Mouse (Mus musculus): ENCODE results near the gene Nab2. TPM values are rescaled to one million over a fixed set of nuclear protein-coding genes. Genes with fewer than 3 reads are reported as not detected.

Gene Nab2
- polyA plus RNA-seq, 1 experiment from 2014 or later = 19.8 TPM

GRCm38 (mm10) chr10:127675859-127676398 lies 7.6 kb upstream of the Nab2 start:
- WGBS = 49% methylated on average over 5 of the region's 5 CpGs
- peak overlapping the region; percentile 42 for H3K4me3 ChIP-seq (ENCODE audit: low read length)

GRCm38 (mm10) chr10:127674794-127675522 lies 6.6 kb upstream of the Nab2 start:
- Histone ChIP-seq H3K9me3 (ENCODE audit: control insufficient read depth, low read length) (no peaks in the 10 kb centered on the region), H3K27me3 (ENCODE audit: control insufficient read depth, insufficient read depth, low read length) (no peaks in the 10 kb centered on the region), H3K4me3 (ENCODE audit: low read length) (no peak overlapping the region), H3K27ac (ENCODE audit: low read depth, low read length) (no peak overlapping the region), H3K4me1 (ENCODE audit: control insufficient read depth, insufficient read depth, low read length) (0 out of 2 replicates have a peak, but pooled peaks cover 1% of the 10 kb centered on the region), H3K36me3 (ENCODE audit: control insufficient read depth, insufficient read depth, low read length) (no peaks in the 10 kb centered on the region), H3K4me2 (replicated peaks; ENCODE audit: low read depth, low read length) (no peak overlapping the region), H3K9ac (ENCODE audit: low read depth, low read length) (no peak overlapping the region)
- no peak for ATAC-seq (ENCODE audit: low FRiP score, low TSS enrichment)
- 88% methylated on average over 8 of the region's 8 CpGs for WGBS

More at GRCm38 (mm10) chr10:127675859-127676398, 7.6 kb upstream of the Nab2 start:
- no peaks in the 10 kb centered on the region for H3K36me3 ChIP-seq (ENCODE audit: control insufficient read depth, insufficient read depth, low read length)
- H3K9me3 ChIP-seq (ENCODE audit: control insufficient read depth, low read length) = no peaks in the 10 kb centered on the region
- H3K4me1 ChIP-seq (ENCODE audit: control insufficient read depth, insufficient read depth, low read length) = no peaks in the 10 kb centered on the region
- H3K27ac ChIP-seq (ENCODE audit: low read depth, low read length) = no peak overlapping the region
- H3K27me3 ChIP-seq (ENCODE audit: control insufficient read depth, insufficient read depth, low read length) = no peaks in the 10 kb centered on the region
- peak overlapping the region; percentile 52 for H3K9ac ChIP-seq (ENCODE audit: low read depth, low read length)
- peak overlapping the region; percentile 53 for H3K4me2 ChIP-seq (replicated peaks; ENCODE audit: low read depth, low read length)
- no peak for ATAC-seq (ENCODE audit: low FRiP score, low TSS enrichment)

- peaks cover 4% of the 10 kb centered on the region for H3K4me1 ChIP-seq (ENCODE audit: control insufficient read depth, insufficient read depth, low read length)
- ATAC-seq (ENCODE audit: low FRiP score, low TSS enrichment) = no peak
- no peak overlapping the region for H3K27ac ChIP-seq (ENCODE audit: low read depth, low read length)
- no peaks in the 10 kb centered on the region for H3K27me3 ChIP-seq (ENCODE audit: control insufficient read depth, insufficient read depth, low read length)
- no peak overlapping the region for H3K4me3 ChIP-seq (ENCODE audit: low read length)
- H3K9ac ChIP-seq (ENCODE audit: low read depth, low read length) = no peak overlapping the region
- 92% methylated on average over 6 of the region's 6 CpGs for WGBS
- no peak overlapping the region for H3K4me2 ChIP-seq (replicated peaks; ENCODE audit: low read depth, low read length)
- H3K9me3 ChIP-seq (ENCODE audit: control insufficient read depth, low read length) = no peaks in the 10 kb centered on the region
- H3K36me3 ChIP-seq (ENCODE audit: control insufficient read depth, insufficient read depth, low read length) = no peaks in the 10 kb centered on the region
Measured at GRCm38 (mm10) chr10:127674046-127674655, 5.8 kb upstream of the Nab2 start.

DNA sequence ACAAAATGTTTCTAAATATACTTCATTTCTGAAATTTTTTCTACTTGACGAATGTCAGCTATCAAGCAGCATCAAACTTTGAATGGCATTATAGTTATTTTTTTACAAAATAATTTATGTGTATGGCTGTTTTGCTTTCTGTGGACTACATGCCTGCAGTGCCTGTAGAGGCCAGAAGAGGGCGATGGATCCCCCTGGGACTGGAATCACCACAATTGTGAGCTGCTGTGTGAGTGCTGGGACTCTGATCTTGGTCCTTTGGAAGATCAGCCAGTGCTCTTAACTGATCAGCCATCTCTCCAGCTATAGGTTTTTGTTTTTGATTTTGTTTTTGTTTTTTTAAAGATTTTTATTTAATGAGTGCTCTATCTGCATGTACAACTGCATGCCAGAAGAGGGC lies 2.9 kb upstream of the Nab2 start:
- Histone ChIP-seq H3K36me3 (ENCODE audit: control insufficient read depth, insufficient read depth, low read length) (no peaks in the 10 kb centered on the region), H3K27me3 (ENCODE audit: control insufficient read depth, insufficient read depth, low read length) (no peaks in the 10 kb centered on the region), H3K27ac (ENCODE audit: low read depth, low read length) (no peak overlapping the region), H3K9ac (ENCODE audit: low read depth, low read length) (no peak overlapping the region), H3K4me1 (ENCODE audit: control insufficient read depth, insufficient read depth, low read length) (peaks cover 20% of the 10 kb centered on the region), H3K4me3 (ENCODE audit: low read length) (no peak overlapping the region), H3K4me2 (replicated peaks; ENCODE audit: low read depth, low read length) (no peak overlapping the region), H3K9me3 (ENCODE audit: control insufficient read depth, low read length) (no peaks in the 10 kb centered on the region)
- WGBS = 44% methylated on average over 2 of the region's 2 CpGs
- ATAC-seq (ENCODE audit: low FRiP score, low TSS enrichment) = no peak

GRCm38 (mm10) chr10:127670185-127670584 lies 1.8 kb upstream of the Nab2 start:
- ATAC-seq (ENCODE audit: low FRiP score, low TSS enrichment) = no peak
- Histone ChIP-seq H3K36me3 (ENCODE audit: control insufficient read depth, insufficient read depth, low read length) (no peaks in the 10 kb centered on the region), H3K4me2 (replicated peaks; ENCODE audit: low read depth, low read length) (no peak overlapping the region), H3K27me3 (ENCODE audit: control insufficient read depth, insufficient read depth, low read length) (no peaks in the 10 kb centered on the region), H3K9ac (ENCODE audit: low read depth, low read length) (no peak overlapping the region), H3K4me3 (ENCODE audit: low read length) (no peak overlapping the region), H3K4me1 (ENCODE audit: control insufficient read depth, insufficient read depth, low read length) (peaks cover 24% of the 10 kb centered on the region), H3K9me3 (ENCODE audit: control insufficient read depth, low read length) (no peaks in the 10 kb centered on the region), H3K27ac (ENCODE audit: low read depth, low read length) (no peak overlapping the region)
- 88% methylated on average over 2 of the region's 2 CpGs for WGBS

GRCm38 (mm10) chr10:127669170-127669569 lies 802 bp upstream of the Nab2 start:
- 12% methylated on average over 7 of the region's 7 CpGs for WGBS
- H3K4me3 ChIP-seq (ENCODE audit: low read length) = peak overlapping the region; percentile 60; the same call in 1 of the 2 replicates

GRCm38 (mm10) chr10:127667269-127668092 lies 887 bp downstream of the Nab2 start:
- peaks cover 26% of the 10 kb centered on the region for H3K36me3 ChIP-seq (ENCODE audit: control insufficient read depth, insufficient read depth, low read length)

More at GRCm38 (mm10) chr10:127669170-127669569, 802 bp upstream of the Nab2 start:
- no peak for ATAC-seq (ENCODE audit: low FRiP score, low TSS enrichment)
- H3K27ac ChIP-seq (ENCODE audit: low read depth, low read length) = peak overlapping the region; percentile 99
- H3K9me3 ChIP-seq (ENCODE audit: control insufficient read depth, low read length) = no peaks in the 10 kb centered on the region
- H3K27me3 ChIP-seq (ENCODE audit: control insufficient read depth, insufficient read depth, low read length) = no peaks in the 10 kb centered on the region
- H3K4me1 ChIP-seq (ENCODE audit: control insufficient read depth, insufficient read depth, low read length) = peaks cover 34% of the 10 kb centered on the region
- no peak overlapping the region for H3K9ac ChIP-seq (ENCODE audit: low read depth, low read length)
- peak overlapping the region; percentile 65 for H3K4me2 ChIP-seq (replicated peaks; ENCODE audit: low read depth, low read length)
- H3K36me3 ChIP-seq (ENCODE audit: control insufficient read depth, insufficient read depth, low read length) = peaks cover 9% of the 10 kb centered on the region

DNA sequence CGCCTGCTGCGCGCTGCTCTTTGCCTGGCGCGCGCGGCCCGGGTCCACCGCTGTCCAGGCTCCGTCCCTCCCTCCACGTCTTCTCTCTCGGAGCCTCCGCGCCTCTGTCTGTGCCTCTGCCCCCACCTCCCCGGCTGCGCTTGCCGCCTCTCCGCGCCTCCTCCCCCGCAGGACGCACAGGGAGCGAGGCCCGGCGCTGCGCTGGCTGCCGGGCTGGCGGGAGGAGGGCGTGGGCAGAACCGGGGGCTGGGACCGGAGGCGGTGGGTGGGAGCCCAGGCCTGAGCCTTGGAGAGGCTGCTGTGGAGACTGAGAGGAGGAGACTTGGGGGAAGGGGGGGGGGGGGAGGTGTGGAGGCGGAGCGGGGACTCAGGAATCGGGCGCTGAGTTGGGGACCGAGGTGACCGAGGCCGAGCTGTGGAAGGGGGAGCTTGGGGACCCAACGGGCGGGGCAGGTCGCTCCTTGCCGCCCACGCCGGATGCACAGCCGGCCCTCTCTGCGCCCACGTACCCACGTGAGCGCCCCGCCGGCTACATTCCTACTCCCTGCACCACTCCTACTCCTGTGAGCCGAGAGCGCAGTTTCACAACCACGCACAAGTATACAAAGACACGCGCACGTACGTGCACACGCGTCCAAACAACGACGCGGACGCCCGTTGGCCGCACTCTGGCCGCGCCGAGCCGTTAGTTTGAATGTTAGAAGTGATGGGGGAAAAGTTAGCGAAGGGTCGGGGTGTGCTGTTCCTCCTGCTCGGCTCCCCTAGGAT lies 1.7 kb downstream of the Nab2 start, which contains the start of gene Nemp1:
TSS of gene Nemp1 (plus strand) at position 401 of the 768 bp plus-strand sequence.
- Histone ChIP-seq H3K27ac (ENCODE audit: low read depth, low read length) (peak within 1 kb of the TSS; percentile 99), H3K9ac (ENCODE audit: low read depth, low read length) (peak within 1 kb of the TSS; percentile 77), H3K4me3 (ENCODE audit: low read length) (peak within 1 kb of the TSS; percentile 60), H3K4me2 (replicated peaks; ENCODE audit: low read depth, low read length) (peak within 1 kb of the TSS; percentile 65), H3K27me3 (ENCODE audit: control insufficient read depth, insufficient read depth, low read length) (no peaks in the 10 kb centered on the region), H3K36me3 (ENCODE audit: control insufficient read depth, insufficient read depth, low read length) (peaks cover 27% of the 10 kb centered on the region), H3K4me1 (ENCODE audit: control insufficient read depth, insufficient read depth, low read length) (peaks cover 57% of the 10 kb centered on the region), H3K9me3 (ENCODE audit: control insufficient read depth, low read length) (no peaks in the 10 kb centered on the region)
- under 1% methylated on average over 67 of the region's 73 CpGs for WGBS
- ATAC-seq (ENCODE audit: low FRiP score, low TSS enrichment) = peak; percentile 68

More at GRCm38 (mm10) chr10:127667269-127668092, 887 bp downstream of the Nab2 start:
- H3K9me3 ChIP-seq (ENCODE audit: control insufficient read depth, low read length) = no peaks in the 10 kb centered on the region
- H3K4me2 ChIP-seq (replicated peaks; ENCODE audit: low read depth, low read length) = peak overlapping the region; percentile 65
- peak overlapping the region; percentile 77 for H3K9ac ChIP-seq (ENCODE audit: low read depth, low read length)
- WGBS = under 1% methylated on average over 35 of the region's 35 CpGs
- peak overlapping the region; percentile 99 for H3K27ac ChIP-seq (ENCODE audit: low read depth, low read length)
- peaks cover 50% of the 10 kb centered on the region for H3K4me1 ChIP-seq (ENCODE audit: control insufficient read depth, insufficient read depth, low read length)
- H3K4me3 ChIP-seq (ENCODE audit: low read length) = peak overlapping the region; percentile 60
- H3K27me3 ChIP-seq (ENCODE audit: control insufficient read depth, insufficient read depth, low read length) = no peaks in the 10 kb centered on the region
- ATAC-seq (ENCODE audit: low FRiP score, low TSS enrichment) = peak; percentile 70
